Mouse (Mus musculus) midbrain, embryonic 14.5 days (tissue): ENCODE data around the gene Gm11214. TPM values are rescaled to one million over a fixed set of nuclear protein-coding genes. Genes with fewer than 3 reads are reported as not detected.

Experiments used
- polyA plus RNA-seq: library from polyadenylated mRNA; unstranded; fragments of >200 nt; fragmentation: Nextera tagmentation; extraction: Ambion mirVana; gene quantifications from 2 replicates; pipeline ENCODE4 v1.2.1, GENCODE M21; 2014

Gene Gm11214
- polyA plus RNA-seq, 1 experiment from 2014 or later: not detected

Other genes starting within 250 kb of the Gm11214 start
- gene Whrn, start 167.4 kb downstream of the Gm11214 start, polyA plus RNA-seq: 7.8 and 8.0 TPM in 2 replicates
- 451 and 485 TPM in 2 replicates for gene Atp6v1g1, start 118.6 kb downstream of the Gm11214 start, polyA plus RNA-seq
- gene Tmem268, start 104.6 kb downstream of the Gm11214 start, polyA plus RNA-seq: 3.7 and 4.0 TPM in 2 replicates
- gene Gm11213, start 58.1 kb downstream of the Gm11214 start, polyA plus RNA-seq: not detected in 2 replicates
- not detected in 2 replicates for gene Tex48, start 41.0 kb downstream of the Gm11214 start, polyA plus RNA-seq
- gene Tnfsf15, start 81.7 kb upstream of the Gm11214 start, polyA plus RNA-seq: not detected in 2 replicates
- 0.09 TPM in 1 of 2 replicates, not detected in the other for gene Tnfsf8, start 198.0 kb upstream of the Gm11214 start, polyA plus RNA-seq